Mouse (Mus musculus): ENCODE measurements around the gene Ptov1.

- TF ChIP-seq POLR2A (IDR thresholded peaks at IDR 0.05; ENCODE audit: low read depth, low read length) = no peak
- no peak for TF ChIP-seq CTCF (IDR thresholded peaks at IDR 0.05; ENCODE audit: extremely low read depth, insufficient read depth, insufficient read length, insufficient replicate concordance)
These were observed 36.8 kb downstream of the Ptov1 start for GRCm38 (mm10) chr7:44832763-44833162.
